Mouse (Mus musculus) bone marrow macrophage, adult 2 months (primary cell): ENCODE results near the gene Chrna7.

ENCODE experiments used
- CTCF ChIP-seq: IDR thresholded peaks from 2 replicates; pipeline ENCODE4 v1.5.1; 2012; ENCODE audit warnings: low read depth, mild to moderate bottlenecking, low read length, moderate library complexity
- POLR2A ChIP-seq: IDR thresholded peaks from 2 replicates; pipeline ENCODE4 v1.6.1; 2012; ENCODE audit warnings: mild to moderate bottlenecking, low read depth, low read length, borderline replicate concordance

DNA sequence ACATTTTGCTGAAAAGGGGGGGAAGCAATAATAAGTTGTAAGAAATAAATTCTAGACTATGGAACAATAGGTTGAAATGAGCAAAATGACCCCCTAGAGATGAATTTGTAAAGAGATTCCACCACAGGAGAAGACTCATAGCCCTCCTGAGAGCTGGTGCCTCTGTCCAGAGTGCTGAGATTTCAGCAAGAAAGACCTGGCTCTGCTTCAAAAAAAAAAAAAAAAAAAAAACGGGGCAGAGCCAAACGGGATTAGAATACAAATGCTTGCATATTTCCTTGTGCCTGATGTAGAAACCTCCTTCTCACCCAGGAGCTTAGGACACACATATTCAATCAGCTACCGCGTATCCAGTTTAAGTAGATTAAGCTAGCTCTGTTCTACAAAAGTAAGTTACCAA, 2.9 kb downstream of the Chrna7 start:
- no peak for TF ChIP-seq CTCF
- TF ChIP-seq POLR2A, result no peak
